Mouse (Mus musculus): ENCODE measurements around the gene Tns1.
A peak's percentile ranks its signal among the peaks of the same experiment; 100 is the strongest.
"Not testable (repeated sequence)": the region's sequence is repeated elsewhere in the genome, so short reads cannot be mapped to it uniquely, and the experiment has no call there.

Gene Tns1

GRCm38 (mm10) chr1:74124021-74124981, at the start of gene Tns1:
Gene Tns1 (minus strand): TSS chr1:74124449.
- DNase-seq (ENCODE audit: low read depth, low spot score): peak; percentile 72

- no peak for DNase-seq (ENCODE audit: low read depth, low spot score)
Observed at GRCm38 (mm10) chr1:74172722-74173121, 48.5 kb upstream of the Tns1 start.

GRCm38 (mm10) chr1:74169721-74170120, 45.5 kb upstream of the Tns1 start:
- no peak for DNase-seq (ENCODE audit: low read depth, low spot score)

- DNase-seq (ENCODE audit: low read depth, low spot score): no peak
Observed at GRCm38 (mm10) chr1:74167136-74167535, 42.9 kb upstream of the Tns1 start.

- DNase-seq (ENCODE audit: low read depth, low spot score): no peak
Observed at GRCm38 (mm10) chr1:74160036-74160435, 35.8 kb upstream of the Tns1 start.

- not testable (repeated sequence) for DNase-seq (ENCODE audit: low read depth, low spot score)
Observed at GRCm38 (mm10) chr1:74159613-74160012, 35.4 kb upstream of the Tns1 start.

- no peak for DNase-seq (ENCODE audit: low read depth, low spot score)
Observed at GRCm38 (mm10) chr1:74156381-74156910, 32.2 kb upstream of the Tns1 start.

- DNase-seq (ENCODE audit: low read depth, low spot score): no peak
Observed at GRCm38 (mm10) chr1:74155435-74156012, 31.3 kb upstream of the Tns1 start.

- no peak for DNase-seq (ENCODE audit: low read depth, low spot score)
Observed at GRCm38 (mm10) chr1:74153461-74154184, 29.4 kb upstream of the Tns1 start, which contains the start of gene Cxcr2. Gene Cxcr2 (plus strand): TSS chr1:74153989.

- DNase-seq (ENCODE audit: low read depth, low spot score): no peak
Observed at GRCm38 (mm10) chr1:74151091-74151490, 26.8 kb upstream of the Tns1 start.

GRCm38 (mm10) chr1:74150101-74150500, 25.9 kb upstream of the Tns1 start:
- DNase-seq (ENCODE audit: low read depth, low spot score): no peak

GRCm38 (mm10) chr1:74149106-74149885, 25.0 kb upstream of the Tns1 start:
- DNase-seq (ENCODE audit: low read depth, low spot score): no peak

- no peak for DNase-seq (ENCODE audit: low read depth, low spot score)
Observed at GRCm38 (mm10) chr1:74141781-74142180, 17.5 kb upstream of the Tns1 start.

- DNase-seq (ENCODE audit: low read depth, low spot score): peak; percentile 28
Observed at GRCm38 (mm10) chr1:74139415-74139814, 15.2 kb upstream of the Tns1 start.

GRCm38 (mm10) chr1:74135326-74135950, 11.2 kb upstream of the Tns1 start:
- DNase-seq (ENCODE audit: low read depth, low spot score): no peak

- DNase-seq (ENCODE audit: low read depth, low spot score): no peak
Observed at GRCm38 (mm10) chr1:74133954-74134353, 9.7 kb upstream of the Tns1 start.

GRCm38 (mm10) chr1:74132011-74132410, 7.8 kb upstream of the Tns1 start:
- no peak for DNase-seq (ENCODE audit: low read depth, low spot score)

GRCm38 (mm10) chr1:74130883-74131659, 6.8 kb upstream of the Tns1 start:
- DNase-seq (ENCODE audit: low read depth, low spot score): no peak

GRCm38 (mm10) chr1:74124991-74125552, 823 bp upstream of the Tns1 start, which contains the start of gene Rufy4:
Gene Rufy4 (plus strand): TSS chr1:74125541.
- peak; percentile 85 for DNase-seq (ENCODE audit: low read depth, low spot score)

Measured in CD4-positive, CD25-positive, alpha-beta regulatory T cell, adult 2 months (primary cell).